Comparison of ENCODE assay signal across 12 mouse cellular contexts in the genomic region with DNA sequence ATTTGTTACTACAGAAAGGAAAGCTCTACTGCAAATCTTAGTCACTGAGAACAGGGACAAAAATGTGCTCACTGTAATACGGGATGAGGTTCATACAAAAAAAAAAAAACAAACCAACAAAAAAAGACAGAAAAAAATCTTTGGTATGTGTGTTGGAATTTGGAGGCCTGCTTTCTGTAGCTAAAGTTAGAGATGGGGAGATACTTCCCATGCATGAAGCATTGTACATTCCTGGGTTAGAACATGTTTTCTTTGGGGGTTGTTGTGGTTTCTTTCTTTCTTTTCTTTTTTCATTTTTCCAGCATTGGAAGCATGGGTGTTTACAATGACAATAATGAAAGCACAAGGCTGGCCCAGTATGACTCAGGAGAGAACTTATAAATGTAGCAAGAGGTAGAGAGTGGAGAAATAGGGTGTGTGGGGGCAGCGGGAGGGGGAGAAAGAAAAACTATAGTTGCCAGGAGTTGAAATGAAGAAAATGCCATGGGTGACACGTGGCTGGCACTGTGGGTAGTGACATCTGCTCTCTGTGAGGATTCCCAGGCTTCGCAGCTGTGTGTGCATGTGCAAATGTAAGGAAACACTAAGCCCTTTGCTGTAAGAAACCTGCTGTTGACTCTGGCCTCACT.
A peak's percentile ranks its signal among the peaks of the same experiment; 100 is the strongest.
DNase-seq lines count a peak whose midpoint lies in the region; ATAC-seq and TF ChIP-seq lines count a peak whose summit lies in the region.
"Had no signal": no experiment of that assay in that cellular context is flagged by ENCODE, and none has a peak within 500 bp of the region (broad histone marks: within the 10 kb centered on the region; RNA-seq: fewer than 3 reads in every experiment).

No protein-coding gene starts in this region.

- TF ChIP-seq EP300 in liver, postnatal 0 days (IDR thresholded peaks at IDR 0.05; ENCODE audit: low read depth) = no peak

- no peak overlapping the region for H3K4me2 ChIP-seq in embryonic facial prominence, embryonic 15.5 days (replicated peaks)
- H3K4me2 ChIP-seq in liver, postnatal 0 days (ENCODE audit: low read depth, low read length) = no peak overlapping the region

- H3K9ac ChIP-seq in embryonic facial prominence, embryonic 15.5 days = no peak overlapping the region
- no peak overlapping the region for H3K9ac ChIP-seq in liver, postnatal 0 days (replicated peaks)

- peak overlapping the region; percentile 28; the same call in 1 of the 2 replicates for H3K27ac ChIP-seq in embryonic facial prominence, embryonic 15.5 days (replicated peaks)
- H3K27ac ChIP-seq in liver, postnatal 0 days (ENCODE audit: low read depth) = no peak overlapping the region
- H3K27ac ChIP-seq: hindbrain, embryonic 10.5 days had no signal

- H3K9me3 ChIP-seq in embryonic facial prominence, embryonic 15.5 days (replicated peaks) = no peaks in the 10 kb centered on the region
- no peaks in the 10 kb centered on the region for H3K9me3 ChIP-seq in liver, postnatal 0 days (ENCODE audit: low read length)
- H3K9me3 ChIP-seq: hindbrain, embryonic 10.5 days had no signal

- no peaks in the 10 kb centered on the region for H3K4me1 ChIP-seq in embryonic facial prominence, embryonic 15.5 days
- H3K4me1 ChIP-seq in liver, postnatal 0 days (ENCODE audit: insufficient read depth) = no peaks in the 10 kb centered on the region
- H3K4me1 ChIP-seq: hindbrain, embryonic 10.5 days had no signal

- H3K4me3 ChIP-seq in embryonic facial prominence, embryonic 15.5 days (replicated peaks) = no peak overlapping the region
- H3K4me3 ChIP-seq in liver, postnatal 0 days (ENCODE audit: low read depth, low read length) = no peak overlapping the region
- H3K4me3 ChIP-seq: hindbrain, embryonic 10.5 days had no signal

- H3K27me3 ChIP-seq in embryonic facial prominence, embryonic 15.5 days = no peaks in the 10 kb centered on the region
- H3K27me3 ChIP-seq in liver, postnatal 0 days (ENCODE audit: insufficient read depth, low read length) = no peaks in the 10 kb centered on the region

- peak; percentile 32 for DNase-seq in layer of hippocampus, adult 11-12 months (ENCODE audit: low spot score)
- DNase-seq in layer of hippocampus, adult 9-10 months (ENCODE audit: low spot score) = no peak
- peak; percentile 40 for DNase-seq in left cerebral cortex, adult 11 months (ENCODE audit: low spot score)
- peak; percentile 43 to 44 for DNase-seq in right cerebral cortex, postnatal 36 days (ENCODE audit: low spot score in 2 of 2)
- DNase-seq in liver, postnatal 0 days = no peak
- DNase-seq in spleen, postnatal 14 days (ENCODE audit: low spot score in 2 of 2) = no peak
- DNase-seq: kidney, adult 8-10 months; liver; thymus, adult 2 months had no signal

- 0 out of 2 replicates have a peak, but pooled peaks have one; percentile 57 for ATAC-seq in embryonic facial prominence, embryonic 15.5 days (ENCODE audit: insufficient number of reproducible peaks, low FRiP score, low TSS enrichment, low read depth)
- no peak for ATAC-seq in liver, postnatal 0 days
- ATAC-seq in granulocyte monocyte progenitor cell, adult 5-6 weeks (replicated peaks; ENCODE audit: poor library complexity, severe bottlenecking) = no peak

- no peak for TF ChIP-seq CTCF in liver, postnatal 0 days (IDR thresholded peaks at IDR 0.05; ENCODE audit: low read depth)

- H3K36me3 ChIP-seq in embryonic facial prominence, embryonic 15.5 days = no peaks in the 10 kb centered on the region
- no peaks in the 10 kb centered on the region for H3K36me3 ChIP-seq in liver, postnatal 0 days (replicated peaks; ENCODE audit: insufficient read depth, low read length)
- H3K36me3 ChIP-seq: hindbrain, embryonic 10.5 days had no signal

- 39% methylated on average over 4 of the region's 4 CpGs for WGBS in embryonic facial prominence, embryonic 15.5 days
- 58% methylated on average over 4 of the region's 4 CpGs for WGBS in liver, postnatal 0 days (ENCODE audit: insufficient replicate concordance)

Comparison
In these comparisons a context has a peak if more than half of its experiments do, and no peak if none do; other contexts are left out.
1. DNase-seq: peak in layer of hippocampus, adult 11-12 months (single experiment), left cerebral cortex, adult 11 months (single experiment) and right cerebral cortex, postnatal 36 days (2 of 2); none in layer of hippocampus, adult 9-10 months (single experiment), liver, postnatal 0 days (single experiment) and spleen, postnatal 14 days (0 of 2).